Mouse (Mus musculus) CH12.LX (cell line): ENCODE results near the gene Gm281.

ENCODE experiments used
- CTCF ChIP-seq, 2 experiments: IDR thresholded peaks in 1 of 2; conservative IDR thresholded peaks in 1 of 2; 2 replicates each; pipeline ENCODE4 v1.5.1; 2011 to 2012; ENCODE audit warnings: low read depth in 2 of 2, low read length in 2 of 2, improper control_type of control experiment in 1 of 2, inconsistent platforms in 1 of 2, mild to moderate bottlenecking in 1 of 2, moderate library complexity in 1 of 2
- ELF1 ChIP-seq: IDR thresholded peaks from 2 replicates; pipeline ENCODE4 v1.6.1; 2014; ENCODE audit warnings: low read depth, mild to moderate bottlenecking, inconsistent platforms, low read length, improper control_type of control experiment
- EP300 ChIP-seq: IDR thresholded peaks from 2 replicates; pipeline ENCODE4 v1.6.1; 2011; ENCODE audit warnings: low read length, improper control_type of control experiment
- JUND ChIP-seq: conservative IDR thresholded peaks from 2 replicates; pipeline ENCODE4 v1.6.1; 2011; ENCODE audit warnings: low read depth, low read length, improper control_type of control experiment
- NELFE ChIP-seq: IDR thresholded peaks from 2 replicates; pipeline ENCODE4 v1.6.1; 2011; ENCODE audit warnings: low read depth, low read length, improper control_type of control experiment
- POLR2A ChIP-seq: IDR thresholded peaks from 2 replicates; pipeline ENCODE4 v1.6.1; 2011; ENCODE audit warnings: low read depth, mild to moderate bottlenecking, improper control_type of control experiment, low read length
- RCOR1 ChIP-seq: conservative IDR thresholded peaks from 2 replicates; pipeline ENCODE4 v1.6.1; 2012; ENCODE audit warnings: low read depth, mild to moderate bottlenecking, inconsistent platforms, low read length, improper control_type of control experiment
- TCF12 ChIP-seq: IDR thresholded peaks from 2 replicates; pipeline ENCODE4 v1.6.1; 2014; ENCODE audit warnings: low read depth, mild to moderate bottlenecking, inconsistent platforms, low read length, improper control_type of control experiment
- USF1 ChIP-seq: IDR thresholded peaks from 2 replicates; pipeline ENCODE4 v1.6.1; 2014; ENCODE audit warnings: low read depth, mild to moderate bottlenecking, inconsistent platforms, low read length, improper control_type of control experiment
- ZKSCAN1 ChIP-seq: IDR thresholded peaks from 2 replicates; pipeline ENCODE4 v1.6.1; 2012; ENCODE audit warnings: low read depth, inconsistent platforms, low read length, improper control_type of control experiment, borderline replicate concordance

GRCm38 (mm10) chr14:13934052-13934371 lies 19.7 kb upstream of the Gm281 start:
- TF ChIP-seq RCOR1 (no peak), USF1 (no peak), CTCF (conservative IDR thresholded peaks at IDR 0.05 in 1 of 2, IDR thresholded peaks at IDR 0.05 in 1 of 2; ENCODE audit: low read depth in 2 of 2, low read length in 2 of 2) (no peak), POLR2A (no peak), ZKSCAN1 (no peak), ELF1 (no peak), EP300 (no peak), NELFE (no peak), TCF12 (no peak), JUND (no peak)
